Comparison of ENCODE assay signal across 8 mouse cellular contexts in the genomic region with DNA sequence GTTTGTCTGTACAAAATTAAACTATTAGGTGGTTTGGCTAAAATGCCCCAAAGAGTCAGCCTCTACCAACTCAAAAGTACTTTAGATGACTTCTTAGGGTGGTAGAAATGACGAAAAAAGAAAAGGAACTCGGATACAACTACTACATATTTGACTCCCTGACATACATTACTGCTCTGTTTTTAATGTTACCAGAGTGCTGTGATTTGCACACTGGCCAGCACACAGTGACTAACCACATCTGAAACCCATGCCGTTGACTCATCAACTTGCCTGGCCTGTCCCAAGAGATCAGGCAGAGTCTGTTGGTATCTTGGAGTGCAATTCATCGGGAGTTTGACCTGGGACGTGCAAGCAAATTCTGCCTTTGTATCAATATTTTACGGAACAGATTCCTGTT. TPM values are rescaled to one million over a fixed set of nuclear protein-coding genes. Genes with fewer than 3 reads are reported as not detected.
DNase-seq lines count a peak whose midpoint lies in the region; ATAC-seq lines count a peak whose summit lies in the region.

No protein-coding gene starts in this region.

- peak overlapping the region; percentile 95 for H3K4me3 ChIP-seq in forebrain, embryonic 12.5 days (replicated peaks)
- H3K4me3 ChIP-seq in hindbrain, embryonic 13.5 days, result peak overlapping the region; percentile 89
- H3K4me3 ChIP-seq in liver, embryonic 11.5 days (ENCODE audit: low read depth, low read length), result peak overlapping the region; percentile 93

- H3K4me1 ChIP-seq in forebrain, embryonic 12.5 days, result peaks cover 16% of the 10 kb centered on the region
- H3K4me1 ChIP-seq in hindbrain, embryonic 13.5 days (replicated peaks), result peaks cover 23% of the 10 kb centered on the region
- H3K4me1 ChIP-seq in liver, embryonic 11.5 days (replicated peaks; ENCODE audit: control insufficient read depth, insufficient read depth, low read length), result peaks cover 9% of the 10 kb centered on the region

- H3K27ac ChIP-seq in forebrain, embryonic 12.5 days, result peak overlapping the region; percentile 100
- H3K27ac ChIP-seq in hindbrain, embryonic 13.5 days, result peak overlapping the region; percentile 100
- peak overlapping the region; percentile 100 for H3K27ac ChIP-seq in liver, embryonic 11.5 days (ENCODE audit: low read depth, low read length)

- peak overlapping the region; percentile 74 for H3K9ac ChIP-seq in forebrain, embryonic 12.5 days
- H3K9ac ChIP-seq in hindbrain, embryonic 13.5 days, result peak overlapping the region; percentile 86
- H3K9ac ChIP-seq in liver, embryonic 11.5 days (ENCODE audit: low read depth, low read length), result peak overlapping the region; percentile 80

- no peaks in the 10 kb centered on the region for H3K9me3 ChIP-seq in forebrain, embryonic 12.5 days
- H3K9me3 ChIP-seq in hindbrain, embryonic 13.5 days, result no peaks in the 10 kb centered on the region
- H3K9me3 ChIP-seq in liver, embryonic 11.5 days (ENCODE audit: control insufficient read depth, low read length), result no peaks in the 10 kb centered on the region

- no peaks in the 10 kb centered on the region for H3K27me3 ChIP-seq in forebrain, embryonic 12.5 days
- no peaks in the 10 kb centered on the region for H3K27me3 ChIP-seq in hindbrain, embryonic 13.5 days
- no peaks in the 10 kb centered on the region for H3K27me3 ChIP-seq in liver, embryonic 11.5 days (replicated peaks; ENCODE audit: control insufficient read depth, insufficient read depth, low read length)

- ATAC-seq in forebrain, embryonic 12.5 days (ENCODE audit: low FRiP score), result no peak
- no peak for ATAC-seq in hindbrain, embryonic 13.5 days (ENCODE audit: low FRiP score)
- ATAC-seq in liver, embryonic 11.5 days (replicated peaks; ENCODE audit: low FRiP score), result no peak

- H3K36me3 ChIP-seq in forebrain, embryonic 12.5 days (replicated peaks), result peaks cover 3% of the 10 kb centered on the region
- peaks cover 3% of the 10 kb centered on the region for H3K36me3 ChIP-seq in hindbrain, embryonic 13.5 days
- peaks cover 3% of the 10 kb centered on the region; the same call in 1 of the 2 replicates for H3K36me3 ChIP-seq in liver, embryonic 11.5 days (ENCODE audit: control insufficient read depth, insufficient read depth, low read length)

- 31% methylated on average over 6 of the region's 6 CpGs for WGBS in forebrain, embryonic 12.5 days
- 27% methylated on average over 6 of the region's 6 CpGs for WGBS in hindbrain, embryonic 13.5 days
- 24% methylated on average over 6 of the region's 6 CpGs for WGBS in liver, embryonic 11.5 days

- DNase-seq in cerebellum, adult 11 months, result peak; percentile 20
- DNase-seq in cerebellum, adult 8-10 months, result no peak
- peak; percentile 55 for DNase-seq in adrenal gland, postnatal 10 days
- DNase-seq in liver, embryonic 11.5 days (ENCODE audit: low spot score), result no peak
- DNase-seq in natural killer cell, adult 2 months (ENCODE audit: low spot score in 2 of 2), result peak; percentile 37 to 43
- no peak for DNase-seq in layer of hippocampus, adult 18-20 months (ENCODE audit: low spot score in 2 of 2)

- peak overlapping the region; percentile 66 for H3K4me2 ChIP-seq in forebrain, embryonic 12.5 days
- H3K4me2 ChIP-seq in hindbrain, embryonic 13.5 days, result peak overlapping the region; percentile 66
- H3K4me2 ChIP-seq in liver, embryonic 11.5 days, result peak overlapping the region; percentile 78

RNA-seq across cellular contexts. Expression of gene Gtf2a1, which starts 0.4 kb away (rescaled TPM):
- 10 to 100 TPM; 39.9 to 41.9 TPM for total RNA-seq in adrenal gland, postnatal 10 days (2021)
- polyA plus RNA-seq in forebrain, embryonic 12.5 days (2016; fragmentation: Nextera tagmentation; extraction: Ambion mirVana), result 63.6 and 69.4 TPM in 2 replicates
- 74.1 and 77.0 TPM in 2 replicates for polyA plus RNA-seq in hindbrain, embryonic 13.5 days (2015; fragmentation: Nextera tagmentation; extraction: Ambion mirVana)
- 28.9 and 32.2 TPM in 2 replicates for polyA plus RNA-seq in liver, embryonic 11.5 days (2014; fragmentation: Nextera tagmentation; extraction: Ambion mirVana)
- total RNA-seq in layer of hippocampus, adult 18-20 months (2021), result 10 to 100 TPM; 53.5 to 54.1 TPM

Comparison
In these comparisons a context has a peak if more than half of its experiments do, and no peak if none do; other contexts are left out.
1. DNase-seq: peak in cerebellum, adult 11 months (single experiment), adrenal gland, postnatal 10 days (single experiment) and natural killer cell, adult 2 months (2 of 2); none in cerebellum, adult 8-10 months (single experiment), liver, embryonic 11.5 days (single experiment) and layer of hippocampus, adult 18-20 months (0 of 2).
2. Peak in every context shown above with its lines, with median percentiles within 50 percentile points of each other: H3K27ac ChIP-seq, H3K4me2 ChIP-seq, H3K4me3 ChIP-seq and H3K9ac ChIP-seq.